Mouse (Mus musculus): ENCODE measurements at regions not wholly inside any gene's neighbourhood (a gene's known extent, or its start where the extent isn't known, plus 50 kb on each side); places are given as distances from the start of the nearest gene placed in this dataset.
"Not testable (repeated sequence)": the region's sequence is repeated elsewhere in the genome, so short reads cannot be mapped to it uniquely, and the experiment has no call there.

DNA sequence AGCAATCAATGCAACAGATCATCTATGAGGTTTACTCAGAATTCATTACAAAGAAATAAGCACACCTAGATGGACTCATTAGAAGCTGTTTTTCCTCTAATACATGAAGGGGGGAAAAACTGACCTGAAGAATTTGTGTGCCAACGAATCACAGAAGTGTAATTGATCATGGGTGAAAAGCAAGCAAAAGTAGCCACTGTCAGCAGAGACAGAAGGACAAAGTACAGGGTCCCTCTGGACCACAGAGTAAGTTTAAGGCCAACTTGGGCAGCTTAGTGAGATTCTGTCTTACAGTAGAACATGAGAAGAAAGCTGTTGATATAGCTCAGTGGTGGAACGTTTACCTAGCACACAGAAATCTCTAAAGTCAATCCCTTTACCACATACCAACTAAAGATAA is 523.7 kb downstream of the Synb start:
- no peaks in the 10 kb centered on the region for H3K4me1 ChIP-seq (ENCODE audit: control insufficient read depth, insufficient read depth, low read length)
- TF ChIP-seq EP300 (IDR thresholded peaks at IDR 0.05; ENCODE audit: insufficient read depth, low read depth, low read length) (no peak), POLR2A (IDR thresholded peaks at IDR 0.05; ENCODE audit: insufficient read depth, low read depth, low read length) (no peak), CTCF (IDR thresholded peaks at IDR 0.05) (no peak)
- H3K9ac ChIP-seq (ENCODE audit: low read depth, low read length) = no peak overlapping the region
- H3K4me3 ChIP-seq = no peak overlapping the region
- no peaks in the 10 kb centered on the region for H3K36me3 ChIP-seq (ENCODE audit: control insufficient read depth, insufficient read depth, low read length)
- H3K27me3 ChIP-seq (ENCODE audit: control insufficient read depth, insufficient read depth, low read length) = no peaks in the 10 kb centered on the region
- no peak for DNase-seq
- H3K79me2 ChIP-seq (replicated peaks; ENCODE audit: control insufficient read depth, insufficient read depth, low read length) = no peaks in the 10 kb centered on the region
- H3K27ac ChIP-seq = no peak overlapping the region
- 61% methylated on average over 2 of the region's 2 CpGs for WGBS
- intact Hi-C loops (cut with DNase I) = no loop called here

DNA sequence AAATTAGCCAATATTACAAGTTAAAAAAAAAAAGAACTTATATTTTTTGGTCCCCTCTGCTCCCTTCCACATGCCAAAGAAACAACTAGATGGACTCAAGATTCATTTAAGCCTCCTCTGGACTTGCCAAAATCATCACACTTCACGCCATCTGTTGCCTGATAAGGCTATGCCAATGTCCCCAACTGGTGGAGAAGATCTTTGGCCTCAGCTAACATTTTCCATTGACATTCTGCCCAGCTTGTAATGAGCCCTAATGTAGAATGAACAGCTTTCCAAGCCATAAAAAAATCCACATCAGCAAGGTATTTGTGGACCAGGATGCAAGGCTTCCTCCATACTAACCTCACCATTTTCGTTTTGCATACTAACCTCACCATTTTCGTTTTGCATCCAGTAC is 531.2 kb downstream of the Synb start:
- Histone ChIP-seq H3K4me3 (no peak overlapping the region), H3K36me3 (ENCODE audit: control insufficient read depth, insufficient read depth, low read length) (peaks cover 4% of the 10 kb centered on the region), H3K27me3 (ENCODE audit: control insufficient read depth, insufficient read depth, low read length) (no peaks in the 10 kb centered on the region), H3K4me1 (ENCODE audit: control insufficient read depth, insufficient read depth, low read length) (no peaks in the 10 kb centered on the region), H3K79me2 (replicated peaks; ENCODE audit: control insufficient read depth, insufficient read depth, low read length) (no peaks in the 10 kb centered on the region), H3K27ac (peak overlapping the region; percentile 61), H3K9ac (ENCODE audit: low read depth, low read length) (no peak overlapping the region)
- intact Hi-C loops (cut with DNase I) = no loop called here
- WGBS = 30% methylated on average over 3 of the region's 3 CpGs
- peak; percentile 29 to 67 for DNase-seq
- TF ChIP-seq EP300 (IDR thresholded peaks at IDR 0.05; ENCODE audit: insufficient read depth, low read depth, low read length) (0 out of 2 replicates have a peak, but pooled peaks have one; percentile 60), CTCF (IDR thresholded peaks at IDR 0.05) (no peak), POLR2A (IDR thresholded peaks at IDR 0.05; ENCODE audit: insufficient read depth, low read depth, low read length) (no peak)

DNA sequence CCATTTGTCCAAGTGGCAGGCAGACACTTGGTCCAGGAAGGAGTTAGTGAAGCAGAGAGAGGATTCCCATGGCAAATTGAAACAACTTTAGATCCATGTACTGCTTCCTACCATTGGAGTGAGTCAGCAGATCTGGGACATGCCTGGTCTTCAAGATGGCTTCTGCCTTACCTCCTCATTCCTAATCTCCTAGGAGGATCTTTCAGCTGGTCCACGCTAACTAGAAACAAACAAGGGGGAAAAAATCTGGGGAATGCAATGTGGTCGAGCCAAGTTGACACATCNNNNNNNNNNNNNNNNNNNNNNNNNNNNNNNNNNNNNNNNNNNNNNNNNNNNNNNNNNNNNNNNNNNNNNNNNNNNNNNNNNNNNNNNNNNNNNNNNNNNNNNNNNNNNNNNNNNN is 549.4 kb downstream of the Synb start:
- Histone ChIP-seq H3K4me3 (no peak overlapping the region), H3K4me1 (ENCODE audit: control insufficient read depth, insufficient read depth, low read length) (no peaks in the 10 kb centered on the region), H3K9ac (ENCODE audit: low read depth, low read length) (no peak overlapping the region), H3K27ac (no peak overlapping the region), H3K27me3 (ENCODE audit: control insufficient read depth, insufficient read depth, low read length) (no peaks in the 10 kb centered on the region), H3K79me2 (replicated peaks; ENCODE audit: control insufficient read depth, insufficient read depth, low read length) (no peaks in the 10 kb centered on the region), H3K36me3 (ENCODE audit: control insufficient read depth, insufficient read depth, low read length) (no peaks in the 10 kb centered on the region)
- WGBS = 38% methylated on average over 2 of the region's 2 CpGs
- no peak for TF ChIP-seq CTCF (IDR thresholded peaks at IDR 0.05)
- no peak for TF ChIP-seq EP300 (IDR thresholded peaks at IDR 0.05; ENCODE audit: insufficient read depth, low read depth, low read length)
- TF ChIP-seq POLR2A (IDR thresholded peaks at IDR 0.05; ENCODE audit: insufficient read depth, low read depth, low read length) = no peak
- intact Hi-C loops (cut with DNase I) = no loop called here
- DNase-seq = no peak

- Histone ChIP-seq H3K79me2 (replicated peaks; ENCODE audit: control insufficient read depth, insufficient read depth, low read length) (no peaks in the 10 kb centered on the region), H3K4me3 (no peak overlapping the region), H3K27me3 (ENCODE audit: control insufficient read depth, insufficient read depth, low read length) (no peaks in the 10 kb centered on the region), H3K4me1 (ENCODE audit: control insufficient read depth, insufficient read depth, low read length) (no peaks in the 10 kb centered on the region), H3K36me3 (ENCODE audit: control insufficient read depth, insufficient read depth, low read length) (no peaks in the 10 kb centered on the region), H3K27ac (no peak overlapping the region), H3K9ac (ENCODE audit: low read depth, low read length) (no peak overlapping the region)
- TF ChIP-seq EP300 (IDR thresholded peaks at IDR 0.05; ENCODE audit: insufficient read depth, low read depth, low read length) (no peak), POLR2A (IDR thresholded peaks at IDR 0.05; ENCODE audit: insufficient read depth, low read depth, low read length) (no peak)
- intact Hi-C loops (cut with DNase I) = no loop called here
- WGBS = no CpG with 5 or more reads among the region's 1 CpGs
- no peak for DNase-seq
These were observed 555.6 kb downstream of the Synb start for GRCm38 (mm10) chr14:68738474-68738873.

DNA sequence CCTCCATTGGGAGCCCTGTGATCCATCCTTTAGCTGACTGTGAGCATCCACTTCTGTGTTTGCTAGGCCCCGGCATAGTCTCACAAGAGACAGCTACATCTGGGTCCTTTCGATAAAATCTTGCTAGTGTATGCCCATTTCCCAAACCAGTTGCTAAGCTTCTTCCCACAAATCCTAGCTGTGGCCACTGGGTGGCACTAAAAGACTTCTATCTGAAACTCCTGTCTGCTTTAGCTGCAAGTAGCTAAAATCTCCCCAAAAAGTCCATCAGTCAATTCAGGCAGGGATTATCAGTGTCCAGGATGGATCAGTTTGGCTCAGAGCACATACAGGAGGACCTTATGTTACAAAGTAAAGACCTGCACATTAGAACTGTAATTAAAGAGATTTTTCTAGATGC is 558.3 kb downstream of the Synb start:
- H3K9ac ChIP-seq (ENCODE audit: low read depth, low read length); H3K4me3 ChIP-seq; H3K4me1 ChIP-seq (ENCODE audit: control insufficient read depth, insufficient read depth, low read length); H3K27me3 ChIP-seq (ENCODE audit: control insufficient read depth, insufficient read depth, low read length); H3K79me2 ChIP-seq (replicated peaks; ENCODE audit: control insufficient read depth, insufficient read depth, low read length); H3K36me3 ChIP-seq (ENCODE audit: control insufficient read depth, insufficient read depth, low read length); H3K27ac ChIP-seq: not testable (repeated sequence)
- intact Hi-C loops (cut with DNase I) = loop anchor here (1.0 to 2.0 kb wide), 3 partner anchors 231 to 411 kb away; no protein-coding TSS in a partner anchor
- 9% methylated on average over 2 of the region's 2 CpGs for WGBS
- peak; percentile 43 to 63 for DNase-seq
- TF ChIP-seq CTCF (IDR thresholded peaks at IDR 0.05) = peak; percentile 75

DNA sequence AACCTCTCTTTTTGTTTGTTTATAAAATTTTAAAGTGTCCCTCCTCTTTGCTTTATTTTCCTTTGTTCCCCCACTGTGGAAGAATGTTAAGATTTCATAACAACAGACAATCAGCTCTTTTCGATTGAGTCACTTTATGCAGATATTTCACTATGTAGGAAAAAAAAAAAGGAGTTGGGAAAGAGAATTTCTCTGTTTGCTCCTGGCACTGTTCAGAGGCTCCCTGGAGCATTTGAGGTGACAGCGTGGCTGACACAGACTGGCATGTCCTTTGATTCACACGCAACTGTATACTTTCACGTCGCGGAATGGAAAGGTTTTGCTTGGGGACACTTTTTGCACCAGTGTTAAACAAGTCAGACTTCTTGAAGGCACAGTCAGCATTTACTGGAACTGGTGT is 572.9 kb downstream of the Synb start:
- no peak overlapping the region for H3K27ac ChIP-seq
- no peaks in the 10 kb centered on the region for H3K36me3 ChIP-seq (ENCODE audit: control insufficient read depth, insufficient read depth, low read length)
- WGBS = 47% methylated on average over 6 of the region's 6 CpGs
- H3K4me3 ChIP-seq = no peak overlapping the region
- no peaks in the 10 kb centered on the region for H3K27me3 ChIP-seq (ENCODE audit: control insufficient read depth, insufficient read depth, low read length)
- H3K4me1 ChIP-seq (ENCODE audit: control insufficient read depth, insufficient read depth, low read length) = no peaks in the 10 kb centered on the region; the same call in 1 of the 2 replicates
- intact Hi-C loops (cut with DNase I) = no loop called here
- TF ChIP-seq EP300 (IDR thresholded peaks at IDR 0.05; ENCODE audit: insufficient read depth, low read depth, low read length) = no peak
- no peak for TF ChIP-seq CTCF (IDR thresholded peaks at IDR 0.05)
- TF ChIP-seq POLR2A (IDR thresholded peaks at IDR 0.05; ENCODE audit: insufficient read depth, low read depth, low read length) = no peak
- H3K79me2 ChIP-seq (replicated peaks; ENCODE audit: control insufficient read depth, insufficient read depth, low read length) = no peaks in the 10 kb centered on the region
- H3K9ac ChIP-seq (ENCODE audit: low read depth, low read length) = no peak overlapping the region
- DNase-seq = no peak

Data from heart, adult 2 months (tissue).